ENCODE assay signal across 25 mouse cellular contexts in genomic region chr8:126932656-126933055, GRCm38 (mm10). TPM values are rescaled to one million over a fixed set of nuclear protein-coding genes. Genes with fewer than 3 reads are reported as not detected.
DNase-seq lines count a peak whose midpoint lies in the region; ATAC-seq and TF ChIP-seq lines count a peak whose summit lies in the region.
"Had no signal": no experiment of that assay in that cellular context is flagged by ENCODE, and none has a peak within 500 bp of the region (broad histone marks: within the 10 kb centered on the region; RNA-seq: fewer than 3 reads in every experiment).

No protein-coding gene starts in this region.

- H3K36me3 ChIP-seq in heart, adult 2 months (ENCODE audit: control insufficient read depth, insufficient read depth, low read length), result peaks cover 10% of the 10 kb centered on the region
- H3K36me3 ChIP-seq in heart, embryonic 11.5 days (ENCODE audit: control insufficient read depth, insufficient read depth, low read length), result peaks cover 26% of the 10 kb centered on the region
- peaks cover 91% of the 10 kb centered on the region for H3K36me3 ChIP-seq in ES-Bruce4 (ENCODE audit: control insufficient read depth, insufficient read depth, low read length, poor library complexity, severe bottlenecking)
- peaks cover 50% of the 10 kb centered on the region for H3K36me3 ChIP-seq in liver, postnatal 0 days (replicated peaks; ENCODE audit: insufficient read depth, low read length)

- no peak overlapping the region for H3K4me3 ChIP-seq in heart, adult 2 months
- H3K4me3 ChIP-seq in heart, embryonic 11.5 days (ENCODE audit: low read depth, low read length), result no peak overlapping the region
- no peak overlapping the region for H3K4me3 ChIP-seq in ES-Bruce4 (ENCODE audit: low read depth, low read length)
- H3K4me3 ChIP-seq in liver, postnatal 0 days (ENCODE audit: low read depth, low read length), result no peak overlapping the region
- H3K4me3 ChIP-seq: erythroblast, embryonic 14.5 days; hindbrain, embryonic 15.5 days; limb, embryonic 15.5 days; lung, embryonic 15.5 days; midbrain, embryonic 12.5 days; neural tube, embryonic 13.5 days had no signal

- H3K9ac ChIP-seq in heart, adult 2 months (ENCODE audit: low read depth, low read length), result no peak overlapping the region
- no peak overlapping the region for H3K9ac ChIP-seq in heart, embryonic 11.5 days (ENCODE audit: low read depth, low read length)
- no peak overlapping the region for H3K9ac ChIP-seq in ES-Bruce4 (ENCODE audit: low read depth, poor library complexity, severe bottlenecking)
- H3K9ac ChIP-seq in liver, postnatal 0 days (replicated peaks), result no peak overlapping the region
- H3K9ac ChIP-seq: hindbrain, embryonic 15.5 days; limb, embryonic 15.5 days; lung, embryonic 15.5 days; midbrain, embryonic 12.5 days; neural tube, embryonic 13.5 days had no signal

- H3K9me3 ChIP-seq in heart, embryonic 11.5 days (replicated peaks; ENCODE audit: control insufficient read depth, low read length), result no peaks in the 10 kb centered on the region
- no peaks in the 10 kb centered on the region for H3K9me3 ChIP-seq in ES-Bruce4 (replicated peaks; ENCODE audit: control insufficient read depth, insufficient read depth, low read length, poor library complexity, severe bottlenecking)
- H3K9me3 ChIP-seq in liver, postnatal 0 days (ENCODE audit: low read length), result no peaks in the 10 kb centered on the region
- H3K9me3 ChIP-seq: hindbrain, embryonic 15.5 days; limb, embryonic 15.5 days; lung, embryonic 15.5 days; midbrain, embryonic 12.5 days; neural tube, embryonic 13.5 days had no signal

- no peak for ATAC-seq in heart, embryonic 11.5 days (replicated peaks; ENCODE audit: insufficient number of reproducible peaks, low FRiP score, low TSS enrichment)
- no peak for ATAC-seq in liver, postnatal 0 days
- ATAC-seq: forebrain, embryonic 14.5 days; intestine, embryonic 16.5 days had no signal

- peaks cover 6% of the 10 kb centered on the region for H3K4me1 ChIP-seq in heart, adult 2 months (ENCODE audit: control insufficient read depth, insufficient read depth, low read length)
- H3K4me1 ChIP-seq in heart, embryonic 11.5 days (ENCODE audit: control insufficient read depth, insufficient read depth, low read length), result peaks cover 9% of the 10 kb centered on the region; the same call in 1 of the 2 replicates
- peaks cover 6% of the 10 kb centered on the region for H3K4me1 ChIP-seq in ES-Bruce4 (ENCODE audit: control insufficient read depth, insufficient read depth, low read length)
- H3K4me1 ChIP-seq in liver, postnatal 0 days (ENCODE audit: insufficient read depth), result peaks cover 4% of the 10 kb centered on the region; the same call in 1 of the 2 replicates
- H3K4me1 ChIP-seq: hindbrain, embryonic 15.5 days; limb, embryonic 15.5 days; lung, embryonic 15.5 days; midbrain, embryonic 12.5 days; neural tube, embryonic 13.5 days had no signal

- H3K27ac ChIP-seq in heart, adult 2 months, result peak overlapping the region; percentile 40
- H3K27ac ChIP-seq in heart, embryonic 11.5 days (ENCODE audit: low read depth, low read length), result no peak overlapping the region
- peak overlapping the region; percentile 74 for H3K27ac ChIP-seq in ES-Bruce4 (ENCODE audit: insufficient read depth, low read length)
- H3K27ac ChIP-seq in liver, postnatal 0 days (ENCODE audit: low read depth), result 0 out of 2 replicates have a peak overlapping the region, but pooled peaks have one; percentile 25
- H3K27ac ChIP-seq: hindbrain, embryonic 15.5 days; kidney, postnatal 0 days; limb, embryonic 15.5 days; lung, embryonic 15.5 days; midbrain, embryonic 12.5 days; neural tube, embryonic 13.5 days had no signal

- no peak for DNase-seq in heart, adult 2 months
- DNase-seq in ZHBTc4 (ENCODE audit: low read depth, low spot score), result peak; percentile 26
- no peak for DNase-seq in liver, postnatal 0 days
- no peak for DNase-seq in layer of hippocampus, adult 9-11 months
- no peak for DNase-seq in cerebellum, postnatal 36 days
- DNase-seq: adrenal gland, postnatal 36 days; cerebellum, adult 9-10 months; gastrocnemius, postnatal 25 days; heart, postnatal 4 days; layer of hippocampus, postnatal 36 days; lung, postnatal 4 days; right cerebral cortex, postnatal 14 days; spleen, adult 18-20 months; thymus, postnatal 25 days had no signal

- intact Hi-C loops in heart, adult 2 months (cut with DNase I), result no loop called here

- no peak for TF ChIP-seq POLR2A in heart, adult 2 months (IDR thresholded peaks at IDR 0.05; ENCODE audit: insufficient read depth, low read depth, low read length)
- TF ChIP-seq POLR2A in ES-Bruce4 (IDR thresholded peaks at IDR 0.05; ENCODE audit: insufficient read depth, low read length), result no peak

- WGBS in heart, adult 2 months, result 53% methylated on average over 1 of the region's 1 CpGs
- 68% methylated on average over 1 of the region's 1 CpGs for WGBS in heart, embryonic 11.5 days (ENCODE audit: insufficient replicate concordance)
- 67% methylated on average over 1 of the region's 1 CpGs for WGBS in liver, postnatal 0 days (ENCODE audit: insufficient replicate concordance)

- H3K27me3 ChIP-seq in heart, adult 2 months (ENCODE audit: control insufficient read depth, insufficient read depth, low read length), result no peaks in the 10 kb centered on the region
- H3K27me3 ChIP-seq in heart, embryonic 11.5 days (ENCODE audit: control insufficient read depth, insufficient read depth, low read length), result no peaks in the 10 kb centered on the region
- no peaks in the 10 kb centered on the region for H3K27me3 ChIP-seq in ES-Bruce4 (ENCODE audit: control insufficient read depth, insufficient read depth, low read length, poor library complexity, severe bottlenecking)
- H3K27me3 ChIP-seq in liver, postnatal 0 days (ENCODE audit: insufficient read depth, low read length), result no peaks in the 10 kb centered on the region
- H3K27me3 ChIP-seq: hindbrain, embryonic 15.5 days; limb, embryonic 15.5 days; lung, embryonic 15.5 days; midbrain, embryonic 12.5 days; neural tube, embryonic 13.5 days had no signal

- H3K4me2 ChIP-seq in heart, embryonic 11.5 days, result no peak overlapping the region
- no peak overlapping the region for H3K4me2 ChIP-seq in liver, postnatal 0 days (ENCODE audit: low read depth, low read length)
- H3K4me2 ChIP-seq: hindbrain, embryonic 15.5 days; limb, embryonic 15.5 days; lung, embryonic 15.5 days; midbrain, embryonic 12.5 days; neural tube, embryonic 13.5 days had no signal

- no peak for TF ChIP-seq CTCF in heart, adult 2 months (IDR thresholded peaks at IDR 0.05)
- TF ChIP-seq CTCF in ES-Bruce4 (IDR thresholded peaks at IDR 0.05; ENCODE audit: low read depth, low read length), result no peak
- no peak for TF ChIP-seq CTCF in liver, postnatal 0 days (IDR thresholded peaks at IDR 0.05; ENCODE audit: low read depth)

- TF ChIP-seq EP300 in heart, adult 2 months (IDR thresholded peaks at IDR 0.05; ENCODE audit: insufficient read depth, low read depth, low read length), result no peak
- TF ChIP-seq EP300 in ES-Bruce4 (IDR thresholded peaks at IDR 0.05; ENCODE audit: insufficient read depth, low read depth, low read length), result peak; percentile 57; the same call in 1 of the 2 replicates
- no peak for TF ChIP-seq EP300 in liver, postnatal 0 days (IDR thresholded peaks at IDR 0.05; ENCODE audit: low read depth)

- no peaks in the 10 kb centered on the region for H3K79me2 ChIP-seq in heart, adult 2 months (replicated peaks; ENCODE audit: control insufficient read depth, insufficient read depth, low read length)

RNA-seq across cellular contexts. Expression of gene Tomm20, which starts 13.0 kb away (rescaled TPM):
- total RNA-seq in heart, adult 2 months (2021), result 10 to 100 TPM; 70.1 to 96.2 TPM
- polyA plus RNA-seq in heart, adult 2 months (2012; rRNA removed), result 67.8 and 195 TPM in 2 replicates
- 237 and 242 TPM in 2 replicates for polyA plus RNA-seq in heart, embryonic 11.5 days (2014; fragmentation: Nextera tagmentation; extraction: Ambion mirVana)
- polyA plus RNA-seq in ES-Bruce4 (2011; ENCODE audit: insufficient read depth, insufficient read length, low read depth, missing spikeins), result 642 and 659 TPM in 2 replicates
- polyA plus RNA-seq in liver, postnatal 0 days (2015; fragmentation: Nextera tagmentation; extraction: Ambion mirVana), result 122 and 129 TPM in 2 replicates

RNA-seq across cellular contexts. Expression of gene Rbm34, which starts 38.2 kb away (rescaled TPM):
- 1 to 10 TPM; 2.8 to 4.1 TPM for total RNA-seq in heart, adult 2 months (2021)
- polyA plus RNA-seq in heart, adult 2 months (2012; rRNA removed), result 0.90 and 1.2 TPM in 2 replicates
- 15.6 and 16.0 TPM in 2 replicates for polyA plus RNA-seq in heart, embryonic 11.5 days (2014; fragmentation: Nextera tagmentation; extraction: Ambion mirVana)
- 55.0 and 58.7 TPM in 2 replicates for polyA plus RNA-seq in ES-Bruce4 (2011; ENCODE audit: insufficient read depth, insufficient read length, low read depth, missing spikeins)
- polyA plus RNA-seq in liver, postnatal 0 days (2015; fragmentation: Nextera tagmentation; extraction: Ambion mirVana), result 10.8 and 12.5 TPM in 2 replicates
